Mouse (Mus musculus): ENCODE data around the gene Ccr9. TPM values are rescaled to one million over a fixed set of nuclear protein-coding genes. Genes with fewer than 3 reads are reported as not detected.
A peak's percentile ranks its signal among the peaks of the same experiment; 100 is the strongest.
"Not testable (repeated sequence)": the region's sequence is repeated elsewhere in the genome, so short reads cannot be mapped to it uniquely, and the experiment has no call there.

Gene Ccr9
- polyA plus RNA-seq, 1 experiment from 2014 or later, result 0.41 TPM

DNA sequence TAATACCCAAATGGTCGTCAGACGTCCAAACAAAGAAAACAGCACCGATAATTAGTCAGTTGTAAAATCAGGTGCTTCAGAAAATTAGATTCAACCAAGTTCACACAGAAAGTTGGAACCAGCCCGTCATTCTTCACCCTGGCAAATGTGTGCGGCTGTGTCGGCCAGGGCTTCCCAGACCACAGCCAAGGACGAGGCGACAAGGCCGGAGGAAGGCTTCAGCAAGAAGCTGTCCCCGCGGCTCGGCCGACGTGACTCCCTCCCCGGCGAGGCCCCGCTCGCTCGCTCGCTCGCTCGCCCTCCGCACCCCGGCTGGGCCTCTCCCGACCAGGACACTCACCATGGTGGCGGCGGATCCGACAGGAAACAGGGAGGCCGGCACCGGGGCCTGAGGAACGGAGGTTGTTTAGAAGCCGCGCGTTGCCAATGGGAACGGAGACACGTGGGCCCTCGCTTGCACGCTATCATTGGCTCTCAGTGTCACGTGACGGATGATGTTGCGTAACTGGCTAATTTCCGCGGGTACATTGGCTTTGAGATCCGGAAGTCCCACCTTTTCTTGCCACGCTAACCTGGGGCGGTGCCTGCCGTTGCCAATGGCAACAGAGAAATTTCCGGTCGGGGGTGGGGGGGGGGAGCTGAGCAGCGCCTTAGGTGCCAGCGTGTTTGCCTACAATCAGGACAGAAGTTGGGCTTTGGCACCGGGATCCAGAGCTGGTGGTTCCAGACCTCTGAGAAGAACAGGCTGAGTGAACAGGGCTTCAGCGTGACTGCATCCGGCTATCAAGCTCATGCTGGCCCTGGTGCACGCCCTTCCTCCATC, 39.2 kb downstream of the Ccr9 start, which contains the start of gene Lztfl1:
Gene Lztfl1, minus strand, starts transcription at position 512 of the 823 bp plus-strand sequence.
- Histone ChIP-seq H3K4me2 (peak within 1 kb of the TSS; percentile 59), H3K4me3 (replicated peaks) (peak within 1 kb of the TSS; percentile 91), H3K36me3 (no peaks in the 10 kb centered on the region), H3K9ac (peak within 1 kb of the TSS; percentile 89), H3K27ac (peak within 1 kb of the TSS; percentile 75), H3K4me1 (peaks cover 3% of the 10 kb centered on the region; the same call in 1 of the 2 replicates), H3K27me3 (replicated peaks) (no peaks in the 10 kb centered on the region), H3K9me3 (no peaks in the 10 kb centered on the region)
- under 1% methylated on average over 54 of the region's 55 CpGs for WGBS
- peak; percentile 99 for ATAC-seq (ENCODE audit: insufficient read depth, low FRiP score, low read depth)

DNA sequence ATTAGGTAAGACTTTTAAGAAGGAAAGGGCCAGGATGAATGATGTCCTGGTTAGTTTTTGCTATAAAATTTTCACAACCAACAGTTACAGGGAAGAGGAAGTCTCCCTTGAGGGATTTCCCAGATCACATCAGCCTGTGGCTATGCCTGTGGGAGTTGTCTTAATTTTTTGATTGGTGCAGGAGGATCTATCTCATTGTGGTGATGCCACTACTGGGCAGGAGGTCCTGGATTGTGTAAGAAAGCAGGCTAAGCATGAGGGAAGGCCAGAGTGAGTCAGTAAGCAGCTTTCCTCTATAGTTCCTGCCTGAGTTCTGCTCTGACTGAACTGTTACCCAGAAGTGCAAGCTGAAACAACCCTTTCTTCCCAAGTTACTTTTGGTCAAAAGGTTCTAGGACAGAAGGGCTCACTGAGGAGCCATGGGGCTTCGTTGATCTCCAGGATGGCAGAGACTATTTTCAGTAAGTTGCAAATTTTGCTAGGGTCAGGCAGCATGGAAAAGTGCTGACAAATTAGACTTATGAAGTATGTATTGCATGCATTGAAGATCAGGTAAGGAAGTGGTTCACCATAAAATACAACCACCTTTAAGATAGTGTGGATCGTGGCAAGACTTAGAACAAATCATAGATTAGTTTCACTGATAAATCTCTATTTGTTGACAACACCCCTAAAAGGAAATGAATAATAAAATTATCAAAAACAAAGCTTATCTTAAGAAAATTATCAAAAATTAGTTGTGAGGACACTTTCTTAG, 44.7 kb downstream of the Ccr9 start:
- Histone ChIP-seq H3K9ac (no peak overlapping the region), H3K36me3 (no peaks in the 10 kb centered on the region), H3K4me1 (no peaks in the 10 kb centered on the region), H3K27ac (no peak overlapping the region), H3K9me3 (no peaks in the 10 kb centered on the region), H3K4me2 (no peak overlapping the region), H3K4me3 (replicated peaks) (no peak overlapping the region), H3K27me3 (replicated peaks) (no peaks in the 10 kb centered on the region)
- no peak for ATAC-seq (ENCODE audit: insufficient read depth, low FRiP score, low read depth)
- 75% methylated on average over 2 of the region's 2 CpGs for WGBS

DNA sequence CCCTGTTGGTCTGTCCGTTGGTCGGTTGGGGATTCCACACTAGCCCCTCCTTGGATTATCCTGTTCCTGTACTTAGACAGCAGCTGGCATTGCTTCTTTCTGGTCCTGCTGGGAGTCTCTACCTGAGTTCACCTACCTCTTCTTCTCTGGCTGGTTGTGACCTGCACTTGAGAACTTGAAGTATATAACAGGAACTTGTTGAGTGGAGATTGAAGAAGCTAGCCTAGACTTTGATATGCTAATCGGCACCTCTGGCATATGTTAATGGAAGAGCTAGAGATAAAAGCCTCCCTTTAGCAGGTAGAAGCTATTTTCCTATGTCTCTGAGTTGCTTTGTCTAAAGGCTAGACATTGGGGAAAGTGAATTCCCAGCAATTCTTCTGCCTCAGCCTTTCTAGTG, 53.0 kb downstream of the Ccr9 start:
- 64% methylated on average over 3 of the region's 3 CpGs for WGBS
- no peak overlapping the region for H3K27ac ChIP-seq
- H3K4me1 ChIP-seq, result no peaks in the 10 kb centered on the region
- ATAC-seq (ENCODE audit: insufficient read depth, low FRiP score, low read depth), result no peak
- H3K9me3 ChIP-seq, result no peaks in the 10 kb centered on the region
- H3K4me2 ChIP-seq, result no peak overlapping the region
- no peak overlapping the region for H3K4me3 ChIP-seq (replicated peaks)
- no peaks in the 10 kb centered on the region for H3K36me3 ChIP-seq
- no peak overlapping the region for H3K9ac ChIP-seq
- H3K27me3 ChIP-seq (replicated peaks), result no peaks in the 10 kb centered on the region

DNA sequence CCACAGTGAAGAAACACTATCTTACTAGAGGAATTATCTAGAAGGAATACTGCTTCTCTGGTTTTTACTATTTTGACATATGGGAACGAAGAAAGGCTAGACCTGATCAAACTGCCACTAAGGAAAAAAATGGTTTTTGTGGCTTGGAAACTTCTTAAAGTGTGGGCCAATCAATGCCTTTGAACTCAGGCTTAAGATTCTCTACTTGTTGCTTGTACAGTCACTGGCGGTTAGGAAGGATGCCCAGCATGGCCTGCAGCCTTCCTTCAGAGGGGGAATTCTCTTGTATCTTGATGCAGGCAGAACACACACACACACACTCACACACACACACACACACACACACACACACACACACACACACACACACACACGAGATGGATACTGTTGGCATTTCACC, 55.9 kb downstream of the Ccr9 start:
- Histone ChIP-seq H3K36me3 (no peaks in the 10 kb centered on the region), H3K9ac (no peak overlapping the region), H3K27ac (no peak overlapping the region), H3K9me3 (no peaks in the 10 kb centered on the region), H3K4me2 (no peak overlapping the region), H3K4me3 (replicated peaks) (no peak overlapping the region), H3K27me3 (replicated peaks) (no peaks in the 10 kb centered on the region), H3K4me1 (no peaks in the 10 kb centered on the region)
- ATAC-seq (ENCODE audit: insufficient read depth, low FRiP score, low read depth), result no peak
- WGBS, result 61% methylated on average over 3 of the region's 3 CpGs

DNA sequence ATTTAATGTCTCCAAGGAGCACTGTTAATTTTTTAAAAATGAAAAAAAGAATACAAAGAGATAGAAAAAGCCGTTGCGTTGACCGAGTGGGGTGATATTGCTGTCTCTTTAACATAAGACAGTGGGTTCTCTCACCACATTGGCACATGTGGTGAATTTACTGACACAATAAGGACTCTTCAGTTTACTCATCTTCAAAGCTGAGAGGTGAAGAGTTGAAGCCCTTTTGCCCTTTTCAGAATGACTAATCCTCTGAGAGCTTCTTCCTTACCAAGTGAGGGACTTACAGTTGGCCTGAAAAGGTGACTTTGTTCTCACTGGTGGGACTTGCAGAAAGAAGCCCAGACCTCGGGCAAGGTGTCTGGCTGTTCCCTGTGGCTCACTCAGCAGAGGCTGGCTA, 62.6 kb downstream of the Ccr9 start:
- WGBS, result 87% methylated on average over 4 of the region's 4 CpGs

DNA sequence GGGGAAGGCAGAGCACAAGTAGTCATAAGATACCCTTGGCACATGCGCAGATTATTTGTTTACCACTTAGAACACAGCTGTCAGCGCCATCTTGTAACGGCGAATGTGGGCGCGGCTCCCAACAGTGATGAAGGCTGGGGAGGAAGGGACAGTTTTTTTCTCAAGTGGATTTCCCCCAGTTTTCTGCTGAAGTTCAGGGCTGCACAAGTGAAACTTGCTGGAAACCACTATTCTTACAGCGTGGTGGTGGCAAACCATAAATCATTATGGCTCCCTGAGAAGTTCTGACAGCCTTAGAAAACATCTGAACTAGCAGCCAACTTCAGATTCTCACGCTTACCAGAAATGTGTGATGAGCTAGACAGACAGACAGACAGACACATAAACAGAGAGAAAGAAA, 71.4 kb downstream of the Ccr9 start:
- not testable (repeated sequence) for H3K4me1 ChIP-seq; H3K36me3 ChIP-seq; H3K4me2 ChIP-seq; ATAC-seq (ENCODE audit: insufficient read depth, low FRiP score, low read depth); H3K9ac ChIP-seq; H3K27me3 ChIP-seq (replicated peaks); H3K4me3 ChIP-seq (replicated peaks); H3K27ac ChIP-seq; H3K9me3 ChIP-seq
- WGBS, result 87% methylated on average over 8 of the region's 8 CpGs

More for the DNA sequence above, 62.6 kb downstream of the Ccr9 start:
- Histone ChIP-seq H3K4me1 (no peaks in the 10 kb centered on the region), H3K9me3 (no peaks in the 10 kb centered on the region), H3K9ac (no peak overlapping the region), H3K27ac (no peak overlapping the region), H3K4me3 (replicated peaks) (no peak overlapping the region), H3K36me3 (no peaks in the 10 kb centered on the region), H3K4me2 (no peak overlapping the region), H3K27me3 (replicated peaks) (no peaks in the 10 kb centered on the region)
- no peak for ATAC-seq (ENCODE audit: insufficient read depth, low FRiP score, low read depth)

DNA sequence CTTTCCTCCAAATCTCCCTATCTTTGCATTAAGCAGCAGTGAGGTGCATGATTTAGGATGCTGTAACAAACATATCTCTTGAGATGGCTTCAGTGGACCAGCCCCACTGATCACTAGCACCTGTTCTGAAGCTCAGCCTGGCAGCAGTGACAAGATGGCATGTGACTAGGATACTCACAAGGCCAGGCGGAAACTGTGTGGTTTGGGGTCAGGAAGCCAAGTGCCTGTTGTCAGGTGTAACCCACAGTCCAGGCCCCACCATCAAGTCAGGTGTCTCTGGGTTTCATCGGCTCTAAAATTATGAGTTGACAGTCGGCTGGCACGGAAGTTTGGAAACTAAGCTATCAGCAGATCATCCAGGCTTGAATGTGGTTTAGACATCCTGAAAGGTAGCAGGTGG, 76.1 kb downstream of the Ccr9 start:
- Histone ChIP-seq H3K36me3 (no peaks in the 10 kb centered on the region), H3K9ac (no peak overlapping the region), H3K27ac (no peak overlapping the region), H3K4me3 (replicated peaks) (no peak overlapping the region), H3K4me1 (no peaks in the 10 kb centered on the region), H3K4me2 (no peak overlapping the region), H3K9me3 (no peaks in the 10 kb centered on the region), H3K27me3 (replicated peaks) (no peaks in the 10 kb centered on the region)
- 86% methylated on average over 4 of the region's 4 CpGs for WGBS
- no peak for ATAC-seq (ENCODE audit: insufficient read depth, low FRiP score, low read depth)

DNA sequence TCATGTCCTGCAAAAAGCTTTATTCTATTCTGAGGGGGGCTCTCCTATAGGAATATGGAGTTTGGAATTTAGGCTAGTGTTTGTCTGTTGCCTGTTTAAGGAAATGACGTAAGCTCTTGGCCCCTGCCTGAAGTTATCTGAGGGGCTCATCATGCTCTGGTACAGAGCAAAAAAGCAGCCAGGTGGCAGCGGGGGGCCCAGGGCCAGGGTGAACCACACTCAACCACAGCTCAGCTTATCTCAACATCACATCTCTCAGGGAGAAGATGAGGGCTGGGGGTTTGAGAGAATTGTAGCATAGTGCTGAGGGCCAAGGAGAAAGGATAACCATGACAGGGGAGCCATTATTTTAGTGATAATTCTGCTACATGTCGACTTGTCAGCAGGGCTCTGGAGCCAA, 78.5 kb downstream of the Ccr9 start:
- Histone ChIP-seq H3K27ac (no peak overlapping the region), H3K4me2 (no peak overlapping the region), H3K9ac (no peak overlapping the region), H3K4me1 (no peaks in the 10 kb centered on the region), H3K4me3 (replicated peaks) (no peak overlapping the region), H3K36me3 (no peaks in the 10 kb centered on the region), H3K27me3 (replicated peaks) (no peaks in the 10 kb centered on the region), H3K9me3 (no peaks in the 10 kb centered on the region)
- 62% methylated on average over 3 of the region's 3 CpGs for WGBS
- no peak for ATAC-seq (ENCODE audit: insufficient read depth, low FRiP score, low read depth)

DNA sequence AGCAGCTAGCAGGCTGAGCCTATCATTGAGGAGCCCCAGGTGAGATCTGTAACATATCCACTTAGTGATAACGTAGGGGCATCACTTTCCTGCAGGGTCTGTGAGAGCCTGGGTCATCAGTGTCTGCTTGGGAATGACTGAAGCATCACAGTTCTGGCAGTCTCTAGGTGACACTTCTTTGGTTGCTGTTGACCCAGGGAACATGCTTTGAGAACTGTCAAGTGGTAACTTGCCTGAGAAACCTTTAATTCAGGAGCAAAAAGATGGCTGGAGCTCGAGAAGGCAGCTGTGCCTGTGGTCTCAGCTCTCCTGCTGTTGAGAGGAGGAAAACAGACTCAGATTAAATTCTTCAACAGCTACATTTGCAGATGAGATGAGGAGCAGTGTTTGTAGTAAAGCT, 79.1 kb downstream of the Ccr9 start:
- Histone ChIP-seq H3K4me2 (no peak overlapping the region), H3K9ac (no peak overlapping the region), H3K4me1 (no peaks in the 10 kb centered on the region), H3K27me3 (replicated peaks) (no peaks in the 10 kb centered on the region), H3K4me3 (replicated peaks) (no peak overlapping the region), H3K36me3 (no peaks in the 10 kb centered on the region), H3K9me3 (no peaks in the 10 kb centered on the region), H3K27ac (no peak overlapping the region)
- 51% methylated on average over 2 of the region's 2 CpGs for WGBS
- ATAC-seq (ENCODE audit: insufficient read depth, low FRiP score, low read depth), result no peak

DNA sequence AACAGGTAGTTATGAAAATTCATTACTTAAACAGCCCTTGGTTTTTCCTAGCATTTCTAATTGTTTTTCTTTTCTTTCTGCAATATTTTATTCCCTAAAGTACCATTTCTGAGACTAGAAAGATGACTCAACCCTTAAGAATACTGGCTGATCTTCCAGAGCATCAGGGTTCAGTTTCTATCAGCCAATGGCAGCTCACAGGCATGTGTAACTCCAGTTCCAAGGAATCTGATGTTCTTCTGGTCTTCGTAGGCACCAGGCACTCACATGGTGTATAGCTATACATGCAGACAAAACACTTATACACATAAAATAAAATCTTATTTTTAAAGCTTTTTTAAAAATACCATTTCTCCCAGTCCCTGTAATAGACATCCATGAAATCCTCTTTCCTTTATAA, 79.9 kb downstream of the Ccr9 start:
- Histone ChIP-seq H3K4me2 (no peak overlapping the region), H3K27me3 (replicated peaks) (no peaks in the 10 kb centered on the region), H3K9ac (no peak overlapping the region), H3K4me1 (no peaks in the 10 kb centered on the region), H3K9me3 (no peaks in the 10 kb centered on the region), H3K36me3 (no peaks in the 10 kb centered on the region), H3K27ac (no peak overlapping the region), H3K4me3 (replicated peaks) (no peak overlapping the region)
- WGBS, result 60% methylated on average over 1 of the region's 1 CpGs
- no peak for ATAC-seq (ENCODE audit: insufficient read depth, low FRiP score, low read depth)

DNA sequence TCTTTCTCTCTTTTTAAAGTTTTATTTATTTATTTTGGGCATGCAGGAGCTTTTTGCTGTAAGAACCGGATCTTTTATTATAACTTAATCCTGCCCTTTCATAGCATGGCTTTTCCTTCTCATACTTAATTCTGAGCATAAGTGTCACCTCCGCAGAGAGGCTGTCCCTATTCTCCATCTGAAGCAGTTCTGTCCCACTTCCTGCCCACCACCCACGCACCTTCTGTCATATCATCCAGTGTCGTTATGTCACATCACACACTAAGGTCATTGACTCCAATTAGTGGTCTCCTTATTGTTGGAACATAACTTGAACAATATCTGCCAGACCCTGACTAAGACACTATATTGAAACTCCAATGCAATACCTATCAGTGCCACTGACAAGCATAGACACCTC, 80.4 kb downstream of the Ccr9 start:
- Histone ChIP-seq H3K27ac (no peak overlapping the region), H3K4me3 (replicated peaks) (no peak overlapping the region), H3K9ac (no peak overlapping the region), H3K36me3 (no peaks in the 10 kb centered on the region), H3K27me3 (replicated peaks) (no peaks in the 10 kb centered on the region), H3K4me1 (no peaks in the 10 kb centered on the region), H3K9me3 (no peaks in the 10 kb centered on the region), H3K4me2 (no peak overlapping the region)
- whole genome bisulfite sequencing, result 73% methylated on average over 4 of the region's 4 CpGs
- no peak for ATAC-seq (ENCODE audit: insufficient read depth, low FRiP score, low read depth)

DNA sequence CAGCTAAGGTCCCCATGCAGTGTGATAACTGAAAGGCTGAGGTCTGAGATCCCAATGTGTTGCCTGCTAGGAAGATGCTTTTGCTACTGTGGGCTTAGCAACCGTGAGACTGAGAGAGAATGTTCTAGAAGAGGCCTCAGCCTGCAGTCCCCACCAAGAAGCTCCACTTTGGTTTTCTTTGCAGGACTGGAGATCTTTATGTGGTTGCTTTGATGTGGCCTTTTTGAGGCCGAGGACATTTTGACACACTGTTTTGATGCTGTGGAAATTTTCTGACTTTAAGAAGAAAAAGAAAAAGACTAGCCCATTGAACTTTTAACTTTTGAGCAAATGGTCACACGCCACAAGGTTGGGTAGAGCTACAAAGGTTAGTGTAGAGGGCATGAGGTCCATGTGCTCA, 82.6 kb downstream of the Ccr9 start:
- Histone ChIP-seq H3K4me3 (replicated peaks) (no peak overlapping the region), H3K4me2 (no peak overlapping the region), H3K36me3 (no peaks in the 10 kb centered on the region), H3K27ac (no peak overlapping the region), H3K27me3 (replicated peaks) (no peaks in the 10 kb centered on the region), H3K9ac (no peak overlapping the region), H3K4me1 (no peaks in the 10 kb centered on the region), H3K9me3 (no peaks in the 10 kb centered on the region)
- 86% methylated on average over 3 of the region's 3 CpGs for WGBS
- no peak for ATAC-seq (ENCODE audit: insufficient read depth, low FRiP score, low read depth)
